Mouse (Mus musculus): ENCODE results near the gene Ap2a1.

Ap2a1 gene

DNA sequence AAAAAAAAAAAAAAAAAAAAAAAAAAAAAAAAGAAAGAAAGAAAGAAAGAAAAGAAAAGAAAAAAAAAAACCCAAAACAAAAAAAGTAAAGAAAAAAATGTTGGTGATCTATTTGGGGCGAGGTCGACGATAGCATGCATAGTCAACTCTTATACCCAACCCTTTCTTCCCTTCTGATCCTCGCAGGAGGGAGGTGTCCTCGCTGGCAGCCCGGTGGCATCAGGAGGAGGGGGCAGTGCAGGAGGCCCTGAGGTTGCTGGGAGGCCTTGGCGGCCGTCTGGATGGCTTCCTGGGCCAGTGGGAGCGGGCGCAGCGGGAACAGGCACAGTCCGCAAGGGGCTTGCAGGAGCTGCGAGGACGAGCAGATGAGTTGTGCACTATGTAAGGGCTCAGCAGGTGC is 24.3 kb upstream of the Ap2a1 start:
- no peak for DNase-seq (ENCODE audit: low spot score in 2 of 2)

DNA sequence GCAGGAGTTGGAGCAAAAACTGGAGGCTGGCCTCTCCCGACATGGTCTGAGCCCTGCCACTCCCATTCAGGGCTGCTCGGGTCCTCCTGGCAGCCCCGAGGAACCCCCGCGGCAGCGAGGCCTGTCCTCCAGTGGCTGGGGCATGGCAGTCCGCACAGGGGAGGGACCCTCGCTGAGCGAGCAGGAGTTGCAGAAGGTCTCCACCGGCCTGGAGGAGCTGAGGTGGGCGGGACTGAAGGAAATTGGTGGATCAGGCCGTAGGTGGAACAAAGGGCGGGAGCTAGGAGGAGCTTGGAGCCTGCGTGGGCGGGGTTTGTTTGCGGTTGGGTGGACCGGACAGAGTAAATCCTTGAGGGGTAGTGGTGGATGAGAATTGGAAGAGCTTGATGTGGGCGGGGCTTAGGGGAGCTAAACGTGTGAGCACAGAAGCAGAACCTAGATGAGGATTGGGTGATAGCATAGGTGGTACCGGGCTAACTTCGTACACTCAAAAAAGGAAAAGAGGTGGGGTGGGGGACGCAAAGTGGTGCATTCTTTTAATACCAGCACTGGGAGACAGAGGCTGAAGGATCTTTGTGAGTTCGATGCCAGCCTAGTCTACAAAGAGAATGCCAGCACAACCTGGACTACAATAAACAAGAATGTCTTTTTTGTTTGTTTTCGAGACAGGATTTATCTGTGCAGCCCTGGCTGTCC is 23.5 kb upstream of the Ap2a1 start:
- DNase-seq (ENCODE audit: low spot score in 2 of 2), result peak; percentile 53 to 69

DNA sequence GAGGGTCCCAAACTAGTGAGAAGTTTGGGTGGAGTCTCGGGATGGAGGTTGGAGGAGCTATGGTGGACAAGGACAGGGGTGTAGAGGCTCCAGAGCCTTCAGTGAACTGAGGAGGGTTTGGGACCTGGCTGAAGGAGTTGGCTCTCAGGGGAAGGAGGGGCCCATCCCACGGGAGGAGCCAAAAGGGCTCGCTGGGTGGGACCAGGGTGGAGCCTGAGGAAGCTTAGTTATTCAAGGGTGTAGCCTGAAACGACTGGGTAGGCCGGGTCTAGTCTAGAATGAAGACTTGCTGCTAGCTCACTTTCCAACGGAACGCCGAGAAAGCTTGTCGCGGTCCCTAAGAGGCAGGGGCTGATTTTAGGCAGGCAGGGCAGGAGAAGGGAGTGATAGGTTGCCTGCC is 22.7 kb upstream of the Ap2a1 start:
- DNase-seq (ENCODE audit: low spot score in 2 of 2), result no peak

DNA sequence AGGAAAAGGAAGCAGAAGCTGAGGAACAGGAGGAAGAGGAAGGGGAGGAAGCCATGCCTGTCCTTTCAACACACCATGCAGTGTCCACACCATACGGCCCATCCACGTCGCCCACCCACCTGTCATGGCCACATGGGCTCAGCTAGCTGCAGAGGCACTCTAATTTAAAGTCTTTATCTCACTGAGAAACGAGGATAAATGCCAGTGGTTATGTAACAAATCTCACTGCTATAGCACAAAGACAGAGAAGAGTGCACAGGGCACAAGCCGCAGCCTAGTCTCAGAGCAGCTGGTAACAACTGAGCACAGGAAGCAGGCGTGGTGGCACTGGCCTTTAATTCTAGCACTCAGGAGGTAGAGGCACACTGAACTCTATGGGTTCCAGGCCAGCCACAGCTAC is 20.6 kb upstream of the Ap2a1 start:
- no peak for DNase-seq (ENCODE audit: low spot score in 2 of 2)

DNA sequence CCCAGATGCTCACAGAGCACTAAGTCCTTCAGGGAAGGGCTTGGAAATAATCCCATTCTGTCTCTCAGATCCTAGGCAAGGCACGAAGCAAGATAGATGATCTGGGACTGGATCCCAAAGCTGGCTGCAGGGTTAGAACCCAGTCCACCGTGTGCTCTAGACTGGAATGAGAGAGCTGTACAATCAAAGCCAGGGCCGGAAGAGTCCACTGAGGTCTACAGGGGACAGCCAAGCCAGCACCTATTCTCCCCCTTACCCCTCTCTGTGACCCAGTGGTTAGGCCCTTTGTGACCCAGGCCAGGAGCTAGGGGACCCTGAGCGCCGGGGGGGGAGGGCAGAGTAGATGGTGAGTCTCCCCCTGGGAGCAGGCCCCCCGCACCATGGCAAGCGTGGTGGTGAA is 13.6 kb upstream of the Ap2a1 start, which contains the start of gene Tsks:
Gene Tsks, plus strand, starts transcription at position 301 of the 400 bp plus-strand sequence.
- no peak for DNase-seq (ENCODE audit: low spot score in 2 of 2)

DNA sequence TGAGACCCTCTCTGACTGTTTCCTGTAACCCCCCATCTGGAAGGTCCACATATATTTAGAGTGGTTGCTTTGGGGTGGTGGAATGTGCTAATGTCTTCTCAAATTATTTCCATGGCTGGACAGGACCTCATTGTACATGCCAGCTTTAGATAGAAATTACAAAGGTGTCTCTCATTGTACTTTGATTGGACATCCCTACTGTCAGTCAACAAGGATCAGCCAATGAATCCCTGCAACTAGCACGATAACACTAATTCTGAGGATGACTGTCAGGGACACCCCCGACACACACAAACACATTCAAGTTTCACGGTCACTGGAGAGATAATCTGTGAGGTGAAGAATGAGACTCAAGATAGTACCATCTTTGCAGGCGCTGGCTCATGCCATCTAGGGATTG is 9.4 kb upstream of the Ap2a1 start:
- DNase-seq (ENCODE audit: low spot score in 2 of 2), result no peak

DNA sequence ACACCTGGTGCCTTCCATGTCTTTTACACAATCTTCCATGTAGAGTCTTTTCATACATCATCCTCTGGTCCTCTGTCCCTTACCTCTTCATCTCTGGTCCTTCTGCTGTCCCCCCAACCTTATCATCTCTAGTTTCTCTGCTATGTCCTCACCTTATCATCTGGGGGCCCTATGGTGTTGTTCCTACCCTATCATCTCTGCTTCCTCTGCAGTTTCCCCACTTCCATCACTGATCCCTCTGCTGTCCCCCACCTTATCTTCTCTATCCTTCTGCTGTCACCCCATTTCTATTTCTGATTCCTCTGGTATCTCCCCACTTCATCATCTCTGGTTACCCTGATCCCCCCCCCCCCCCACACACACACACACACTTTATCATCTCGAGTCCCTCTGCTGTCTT is 726 bp downstream of the Ap2a1 start:
- no peak for DNase-seq (ENCODE audit: low spot score in 2 of 2)

DNA sequence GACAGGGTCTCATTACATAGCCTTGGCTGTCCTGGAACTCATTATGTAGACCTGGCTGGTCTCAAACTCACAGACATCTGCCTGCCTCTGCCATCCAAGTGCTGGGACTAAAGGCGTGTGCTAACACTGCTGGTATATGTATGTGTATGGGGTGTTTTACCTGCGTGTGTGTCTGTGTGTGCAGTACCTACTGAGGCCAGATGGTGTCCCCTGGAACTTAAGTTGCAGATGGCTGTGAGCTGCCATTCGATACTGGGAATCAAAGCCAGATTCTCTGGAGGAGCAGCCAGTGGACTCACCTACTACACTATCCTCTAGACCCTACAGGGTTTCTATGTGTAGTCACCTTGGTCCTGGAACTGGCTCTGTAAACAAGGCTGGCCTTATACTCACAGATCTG is 3.8 kb downstream of the Ap2a1 start:
- DNase-seq (ENCODE audit: low spot score in 2 of 2), result peak in 1 of 2 experiments; percentile 32

DNA sequence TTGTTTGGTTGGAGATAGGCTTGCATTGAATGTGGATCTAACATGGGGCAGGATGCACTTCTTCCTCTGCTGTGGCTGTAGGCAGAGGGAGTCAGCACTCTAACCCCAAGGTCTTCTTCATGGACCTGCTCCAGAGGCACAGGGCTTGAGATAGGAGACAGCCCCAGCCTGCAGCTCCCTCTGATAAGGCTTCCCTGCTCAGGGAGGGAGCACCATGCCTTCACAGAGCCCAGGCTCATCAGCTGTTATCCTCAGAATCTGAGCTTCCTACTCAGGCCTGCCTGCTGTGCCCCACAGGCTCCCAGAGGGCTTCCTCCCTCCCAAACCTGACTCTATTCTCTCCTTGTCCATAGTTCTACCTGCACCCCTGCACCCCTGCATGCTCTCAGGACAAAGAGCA is 6.8 kb downstream of the Ap2a1 start:
- no peak for DNase-seq (ENCODE audit: low spot score in 2 of 2)

DNA sequence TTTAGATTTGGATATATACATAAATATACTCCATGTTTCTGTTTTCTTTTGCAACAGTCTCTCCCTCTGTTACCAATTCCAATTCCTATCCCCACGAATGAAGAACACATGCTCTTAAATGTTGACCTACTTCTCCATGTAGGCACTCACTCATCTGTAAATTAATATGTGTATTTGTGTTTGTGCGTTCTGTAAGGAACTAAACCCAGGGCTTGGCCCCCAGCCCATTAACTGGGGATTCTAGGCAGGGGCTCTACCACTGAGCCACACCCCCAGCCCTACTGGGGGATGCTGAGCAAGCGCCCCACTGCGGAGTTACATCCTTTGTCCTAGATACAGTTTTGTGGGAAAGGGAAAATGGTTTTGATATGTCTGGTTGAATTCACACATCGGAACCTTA is 10.2 kb downstream of the Ap2a1 start:
- DNase-seq (ENCODE audit: low spot score in 2 of 2), result no peak

DNA sequence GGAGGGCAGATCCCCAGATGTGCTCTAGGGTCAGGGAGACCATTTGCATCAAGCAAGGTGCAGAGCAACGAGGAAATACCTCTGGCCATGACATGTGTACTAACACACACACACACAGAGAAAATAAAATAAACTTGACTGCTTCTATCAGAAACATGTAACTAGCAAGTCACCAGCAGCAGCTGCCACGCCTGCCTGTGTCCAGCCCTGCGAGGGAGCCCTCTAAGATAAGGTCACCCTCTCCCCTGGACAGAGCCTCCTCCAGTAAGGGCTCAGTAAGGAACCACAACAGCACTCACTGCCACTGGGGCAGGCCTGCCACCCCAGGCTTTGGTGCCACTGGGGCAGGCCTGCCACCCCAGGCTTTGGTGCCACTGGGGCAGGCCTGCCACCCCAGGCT is 11.1 kb downstream of the Ap2a1 start:
- no peak for DNase-seq (ENCODE audit: low spot score in 2 of 2)

DNA sequence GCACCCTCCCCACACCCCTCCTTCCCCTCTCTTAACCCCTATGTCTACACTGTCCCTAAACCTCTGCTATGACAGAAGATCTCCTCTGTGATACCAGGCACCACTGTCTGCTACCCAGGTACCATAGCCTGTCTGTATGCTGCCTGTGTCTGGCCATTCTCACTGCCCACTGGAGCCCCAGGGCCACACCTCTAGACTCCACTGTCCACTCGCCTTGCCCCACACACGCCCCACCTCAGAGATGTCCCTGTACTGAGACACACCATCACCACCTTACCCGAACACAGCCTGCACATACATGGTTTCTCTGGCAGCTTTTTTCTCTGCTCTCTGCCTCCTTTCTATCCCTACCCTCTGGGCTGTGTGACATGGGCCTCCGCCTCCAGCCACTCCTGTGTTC is 12.4 kb downstream of the Ap2a1 start:
- no peak for DNase-seq (ENCODE audit: low spot score in 2 of 2)

DNA sequence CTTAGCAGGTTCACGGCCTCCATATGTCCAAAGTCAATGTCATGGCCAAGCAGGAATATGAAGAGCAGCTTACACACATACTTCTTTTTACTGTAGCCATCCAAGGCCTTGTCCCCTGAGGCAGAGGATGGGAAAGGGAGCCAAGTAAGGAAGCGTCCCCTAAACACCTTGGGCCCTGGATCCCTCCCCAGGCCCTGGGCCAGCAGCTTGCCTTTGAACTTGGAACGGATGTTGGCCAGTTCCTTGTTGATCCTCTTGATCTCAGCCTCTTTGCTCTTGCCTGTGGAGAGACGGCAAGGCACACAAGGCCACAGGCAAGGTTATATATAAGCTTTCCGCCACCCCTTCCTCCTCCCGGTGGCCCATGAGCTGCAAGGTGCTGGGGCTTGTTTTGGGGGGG is 13.1 kb downstream of the Ap2a1 start:
- no peak for DNase-seq (ENCODE audit: low spot score in 2 of 2)

DNA sequence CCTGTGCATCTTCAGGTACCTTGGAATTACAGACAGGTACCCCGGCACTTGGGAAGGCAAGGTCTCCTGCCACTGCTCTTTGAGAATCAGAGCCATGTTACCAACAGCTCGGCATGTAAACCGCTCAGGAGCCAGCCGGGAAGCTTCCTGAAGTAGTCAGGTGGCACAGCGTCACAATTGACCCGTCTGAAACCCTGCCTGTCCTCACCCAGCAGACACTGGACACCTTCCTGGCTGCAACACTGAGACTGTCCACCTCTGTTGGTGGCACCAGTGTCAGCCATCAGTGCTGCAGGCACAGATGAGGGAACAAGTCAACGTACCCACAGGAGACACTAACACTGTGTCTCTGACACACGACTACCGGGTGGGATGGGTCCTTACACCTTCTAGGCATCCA is 14.0 kb downstream of the Ap2a1 start:
- DNase-seq (ENCODE audit: low spot score in 2 of 2), result no peak

DNA sequence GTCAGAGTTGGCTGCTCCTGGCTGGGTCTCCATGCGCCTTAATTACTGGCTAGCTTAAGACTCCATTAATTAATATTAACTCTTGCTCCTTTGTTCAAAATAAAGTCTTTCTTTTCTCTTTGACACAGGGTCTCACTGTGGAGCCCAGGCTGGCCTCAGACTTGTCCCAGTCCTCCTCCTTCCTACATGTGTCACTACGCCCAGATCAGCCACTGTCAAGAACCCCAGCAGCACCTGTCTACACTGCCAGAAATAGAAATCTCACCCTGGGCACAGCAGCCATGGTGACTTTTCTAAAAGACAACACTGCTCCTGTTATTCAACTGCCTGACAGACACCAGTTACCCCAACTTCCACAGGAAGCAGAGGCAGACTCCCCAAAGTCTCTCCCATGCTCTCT is 14.9 kb downstream of the Ap2a1 start:
- no peak for DNase-seq (ENCODE audit: low spot score in 2 of 2)

DNA sequence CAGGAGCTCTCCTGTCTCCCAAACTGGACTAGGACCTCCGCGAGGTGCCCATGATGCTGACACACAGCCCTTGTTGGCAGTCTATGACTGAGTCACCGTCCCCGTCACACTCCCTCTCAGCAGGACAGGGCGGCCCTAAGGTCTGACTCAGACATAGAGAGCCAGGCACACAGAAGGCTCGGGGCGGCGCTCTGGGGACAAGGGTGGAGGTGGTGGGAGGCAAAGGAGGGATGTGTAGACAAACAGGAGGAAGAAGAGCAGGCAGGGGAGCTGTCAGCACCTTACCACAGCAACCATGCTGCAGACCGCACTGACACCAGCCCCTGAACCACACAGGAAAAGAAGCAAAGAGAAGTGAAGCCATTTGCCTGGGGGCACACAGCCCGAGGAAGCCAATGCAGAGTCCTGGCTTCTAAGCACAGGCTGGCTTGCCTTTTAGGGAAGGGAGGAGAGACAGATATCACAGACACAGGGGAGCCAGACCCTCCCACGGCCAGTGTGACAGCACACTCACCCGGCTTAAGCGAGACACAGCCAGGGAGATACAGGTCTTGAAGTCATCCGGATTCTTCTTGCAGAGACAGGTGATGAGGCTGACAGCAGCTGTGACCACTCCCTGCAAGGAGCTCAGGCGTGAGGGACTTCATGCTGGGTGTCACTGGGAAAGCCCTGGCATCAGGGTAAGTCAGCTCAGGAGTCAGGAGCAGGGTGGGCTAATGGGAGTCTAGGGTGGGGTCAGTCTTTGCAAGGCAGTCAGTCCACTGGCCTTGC is 20.4 kb downstream of the Ap2a1 start:
- DNase-seq (ENCODE audit: low spot score in 2 of 2), result no peak

DNA sequence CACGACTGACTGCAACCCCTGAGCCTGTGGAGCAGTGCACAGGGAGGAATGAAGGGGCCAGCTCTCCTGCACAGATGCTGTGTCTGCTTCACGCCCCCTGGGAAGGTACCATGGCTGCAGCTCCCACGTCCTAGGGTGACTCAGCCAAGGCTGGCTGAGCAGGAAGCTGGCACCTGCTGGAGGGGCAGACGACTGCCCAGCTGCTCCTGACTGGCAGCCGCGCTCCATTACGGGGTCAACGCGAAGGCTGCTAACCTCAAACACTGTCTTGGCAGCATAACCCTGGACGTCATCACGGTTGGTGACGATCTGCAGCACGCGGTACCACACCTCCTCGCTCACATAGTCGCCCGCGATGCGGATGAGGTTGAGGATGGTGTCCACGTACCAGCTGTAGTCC is 23.9 kb downstream of the Ap2a1 start:
- DNase-seq (ENCODE audit: low spot score in 2 of 2), result no peak

DNA sequence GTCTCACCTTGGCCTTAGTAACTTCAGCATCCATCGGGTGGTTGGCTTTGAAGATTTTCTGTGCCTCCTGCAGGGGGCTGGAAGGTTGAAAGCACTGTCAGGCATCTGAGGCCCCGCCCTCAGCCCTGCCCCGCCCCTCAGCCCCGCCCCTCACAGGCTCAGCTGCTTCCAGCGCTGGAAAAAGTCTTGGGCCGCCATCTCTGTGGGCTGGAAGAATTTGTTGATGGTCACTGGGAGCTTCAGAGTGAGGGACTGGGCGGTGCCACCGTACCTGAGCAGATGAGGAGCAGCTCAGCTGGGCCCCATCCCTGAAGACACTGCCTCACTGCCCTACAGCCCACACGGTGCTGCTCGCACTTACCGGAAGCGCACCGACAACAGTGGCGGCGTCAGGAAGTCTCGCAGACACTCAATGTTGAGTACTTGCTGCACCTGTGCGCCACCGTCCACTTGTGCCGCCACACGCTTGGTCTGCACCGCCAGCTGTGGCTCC is 28.0 kb downstream of the Ap2a1 start:
- DNase-seq (ENCODE audit: low spot score in 2 of 2), result no peak

DNA sequence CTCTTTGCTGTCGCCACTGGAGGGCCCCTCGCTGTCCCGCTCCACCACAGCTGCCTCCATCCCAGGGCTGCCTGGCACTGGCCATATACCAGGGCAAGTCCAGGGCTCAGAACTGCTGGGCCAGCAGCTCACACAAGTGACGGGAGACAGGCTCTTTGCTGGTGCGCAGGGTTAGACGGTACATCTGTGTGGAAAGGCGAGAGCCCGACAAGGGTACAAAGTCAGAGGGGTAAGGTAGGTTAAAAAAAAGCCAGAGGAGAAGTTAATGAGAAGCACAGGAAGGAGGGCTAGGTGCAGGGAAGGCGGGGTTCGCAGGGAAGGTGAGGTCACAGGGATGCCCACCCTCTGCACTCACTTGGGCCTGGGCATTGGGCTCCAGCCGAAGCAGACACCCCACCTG is 28.7 kb downstream of the Ap2a1 start:
- no peak for DNase-seq (ENCODE audit: low spot score in 2 of 2)

DNA sequence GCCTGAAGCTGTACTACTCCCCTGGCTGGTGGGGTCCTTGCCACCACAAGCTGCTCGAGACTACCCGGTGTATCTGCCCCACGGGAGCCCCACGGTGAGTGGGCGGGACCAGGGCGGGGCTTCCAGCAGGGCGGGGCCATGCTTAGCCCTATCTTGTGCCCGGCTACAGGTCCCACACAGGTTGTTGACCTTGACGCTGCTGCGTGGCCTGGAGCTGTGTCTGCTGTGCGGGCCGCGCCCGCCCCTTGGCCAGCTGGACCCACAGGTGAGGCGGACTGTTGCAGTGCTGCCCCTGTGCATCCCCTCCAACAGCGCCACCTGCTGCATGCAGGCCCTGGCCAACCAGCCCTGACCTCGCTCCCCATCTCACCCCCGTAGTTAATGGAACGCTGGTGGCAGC is 30.7 kb downstream of the Ap2a1 start:
- DNase-seq (ENCODE audit: low spot score in 2 of 2), result no peak

DNA sequence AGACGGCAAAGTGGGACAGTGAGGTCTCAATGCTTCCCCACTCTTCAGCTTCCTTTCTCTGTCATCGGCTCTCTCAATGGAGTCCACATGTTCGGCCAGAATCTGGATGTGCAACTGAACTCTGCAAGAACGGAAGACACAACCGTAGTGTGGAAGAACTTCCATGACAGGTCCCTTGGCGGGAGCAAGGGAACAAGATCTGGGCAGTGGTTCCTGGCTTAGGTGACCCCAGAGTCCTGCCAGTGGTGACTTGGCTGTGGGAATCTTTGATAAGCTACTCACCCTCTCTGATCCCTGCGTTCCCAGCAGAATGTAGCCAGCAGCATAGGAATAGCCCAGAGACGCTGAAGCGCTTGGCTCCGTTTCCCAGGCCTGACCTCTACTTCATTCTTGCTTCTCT is 32.8 kb downstream of the Ap2a1 start:
- no peak for DNase-seq (ENCODE audit: low spot score in 2 of 2)

DNA sequence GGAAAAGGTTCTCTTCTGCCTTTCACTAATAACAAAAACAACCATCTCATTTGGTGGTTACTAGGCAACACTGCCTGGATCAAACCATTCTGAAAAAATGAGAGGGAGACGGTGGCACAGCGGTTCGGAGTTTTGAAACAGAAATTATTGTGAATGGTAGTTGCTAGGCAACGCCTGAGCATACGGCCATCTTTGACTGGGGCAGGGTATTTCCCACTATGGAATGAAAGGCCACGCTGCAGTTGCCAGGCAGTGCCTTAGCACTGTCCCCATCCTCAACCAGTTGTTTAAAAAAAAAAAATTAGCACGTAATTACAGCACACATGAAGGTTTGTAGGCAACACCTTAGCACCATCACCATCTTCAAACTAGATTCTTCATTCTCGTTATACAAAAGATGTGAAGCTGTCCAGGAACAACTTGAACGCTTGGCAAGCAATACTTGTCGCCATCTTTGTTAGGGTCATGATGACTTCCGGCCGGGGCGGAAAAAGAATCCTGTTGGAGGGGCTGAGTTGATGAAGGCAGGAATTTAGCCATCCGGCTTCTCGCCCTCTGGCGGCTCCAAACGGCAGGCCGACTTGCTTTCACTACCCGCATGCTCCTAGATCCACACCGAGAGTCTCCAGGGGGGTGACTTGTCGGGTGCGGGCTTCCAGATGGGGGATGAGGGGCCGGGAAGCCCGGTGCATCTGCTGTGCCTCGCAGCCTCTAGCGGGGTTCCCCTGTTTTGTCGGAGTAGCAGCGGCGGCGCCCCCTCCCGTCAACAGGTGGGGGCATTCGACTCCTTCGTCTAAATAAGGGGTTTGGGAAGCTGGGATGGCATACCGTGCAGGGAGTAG is 33.5 kb downstream of the Ap2a1 start, which contains the start of gene Fuz:
Gene Fuz, plus strand, starts transcription at position 487 of the 842 bp plus-strand sequence.
- DNase-seq (ENCODE audit: low spot score in 2 of 2), result peak; percentile 70 to 89

Data from cerebellum, postnatal 4 days (tissue).